Mouse (Mus musculus): Measurements from ENCODE around the gene Wdr62.

- TF ChIP-seq CTCF (IDR thresholded peaks at IDR 0.05; ENCODE audit: low read depth, low read length): no peak
- TF ChIP-seq POLR2A (IDR thresholded peaks at IDR 0.05; ENCODE audit: borderline replicate concordance, low read depth, low read length): no peak
Measured at GRCm38 (mm10) chr7:30322285-30322667, 42.1 kb upstream of the Wdr62 start.

Data from bone marrow macrophage, adult 2 months (primary cell).